Mouse (Mus musculus) neural tube, embryonic 13.5 days (tissue): ENCODE data around the gene Fam189a1. TPM values are rescaled to one million over a fixed set of nuclear protein-coding genes. Genes with fewer than 3 reads are reported as not detected.

ENCODE experiments used
- ATAC-seq: fragments of 200-750 bp; cut with Nextera tagmentation; 2 replicates; pipeline ENCODE4 v1.8.0; 2017; ENCODE audit warnings: low read depth, mild to moderate bottlenecking, moderate TSS enrichment, moderate library complexity
- H3K27ac ChIP-seq: fragments of 300-500 bp; sonication (generic); replicated peaks from 2 replicates; pipeline ENCODE4 v1.5.1; 2015; ENCODE audit warnings: moderate library complexity, mild to moderate bottlenecking, inconsistent platforms
- H3K27me3 ChIP-seq: fragments of 300-500 bp; sonication (generic); 2 replicates; pipeline ENCODE4 v1.6.1; 2015; ENCODE audit warnings: mild to moderate bottlenecking, inconsistent platforms
- H3K36me3 ChIP-seq: fragments of 300-500 bp; sonication (generic); 2 replicates; pipeline ENCODE4 v1.6.1; 2015; ENCODE audit warnings: mild to moderate bottlenecking, inconsistent platforms
- H3K4me1 ChIP-seq: fragments of 300-500 bp; sonication (generic); replicated peaks from 2 replicates; pipeline ENCODE4 v1.6.1; 2015; ENCODE audit warnings: inconsistent platforms
- H3K4me2 ChIP-seq: fragments of 300-500 bp; sonication (generic); 2 replicates; pipeline ENCODE4 v1.6.1; 2015; ENCODE audit warnings: inconsistent platforms, mild to moderate bottlenecking, moderate library complexity
- H3K4me3 ChIP-seq: fragments of 300-500 bp; sonication (generic); 2 replicates; pipeline ENCODE4 v1.5.1; 2015; ENCODE audit warnings: mild to moderate bottlenecking, inconsistent platforms
- H3K9ac ChIP-seq: fragments of 300-500 bp; sonication (generic); 2 replicates; pipeline ENCODE4 v1.6.1; 2015; ENCODE audit warnings: moderate library complexity, mild to moderate bottlenecking, inconsistent platforms
- H3K9me3 ChIP-seq: fragments of 300-500 bp; sonication (generic); 2 replicates; pipeline ENCODE4 v1.6.1; 2016; ENCODE audit warnings: inconsistent platforms
- WGBS: fragments of 180-500 bp; shearing (Covaris S2); methylation state at CpG from one replicate; pipeline ENCODE4 v1.1.7; 2015; 5-methylcytosine and 5-hydroxymethylcytosine counted together
- polyA plus RNA-seq: library from polyadenylated mRNA; unstranded; fragments of >200 nt; fragmentation: Nextera tagmentation; extraction: Ambion mirVana; gene quantifications from 2 replicates; pipeline ENCODE4 v1.2.1, GENCODE M21; 2015

Fam189a1 gene
- polyA plus RNA-seq, 1 experiment from 2014 or later = 10.8 TPM

DNA sequence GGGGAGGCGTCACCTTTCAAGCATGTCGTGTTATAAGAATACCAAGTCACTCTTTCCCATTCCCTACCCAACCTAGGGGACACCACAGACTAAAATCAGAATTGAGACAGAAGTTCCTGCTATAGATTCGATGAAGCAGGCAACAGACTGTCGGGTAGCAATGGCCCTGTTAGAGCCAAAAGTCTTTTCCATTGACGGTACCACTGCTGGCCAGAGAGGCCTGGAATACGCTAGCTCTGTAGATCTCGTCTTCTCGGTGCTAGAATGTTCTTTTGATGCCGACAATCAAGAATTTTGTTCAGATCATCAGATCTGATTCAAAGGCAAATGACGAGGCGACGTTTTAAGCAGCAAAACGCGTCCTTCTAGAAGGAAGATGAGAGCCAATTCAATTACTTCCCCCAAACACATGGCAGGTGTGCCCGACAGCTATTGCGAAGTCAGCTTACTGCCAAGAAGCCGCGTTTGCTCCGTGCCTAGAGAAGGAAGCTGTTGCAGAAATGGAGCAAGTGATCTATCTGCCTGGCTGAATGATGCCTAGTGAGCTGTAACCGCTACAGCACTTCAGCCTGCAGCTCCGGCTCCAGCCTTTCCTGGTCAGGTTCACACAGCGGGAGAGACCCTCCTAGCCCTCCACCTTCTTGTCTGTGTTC lies 171.8 kb downstream of the Fam189a1 start:
- H3K9ac ChIP-seq = no peak overlapping the region
- H3K4me2 ChIP-seq = no peak overlapping the region
- ATAC-seq = no peak
- no peak overlapping the region for H3K4me3 ChIP-seq
- no peak overlapping the region for H3K27ac ChIP-seq
- H3K4me1 ChIP-seq = 0 out of 2 replicates have a peak, but pooled peaks cover 3% of the 10 kb centered on the region
- WGBS = 88% methylated on average over 22 of the region's 22 CpGs
- H3K36me3 ChIP-seq = no peaks in the 10 kb centered on the region
- H3K9me3 ChIP-seq = no peaks in the 10 kb centered on the region
- no peaks in the 10 kb centered on the region for H3K27me3 ChIP-seq

DNA sequence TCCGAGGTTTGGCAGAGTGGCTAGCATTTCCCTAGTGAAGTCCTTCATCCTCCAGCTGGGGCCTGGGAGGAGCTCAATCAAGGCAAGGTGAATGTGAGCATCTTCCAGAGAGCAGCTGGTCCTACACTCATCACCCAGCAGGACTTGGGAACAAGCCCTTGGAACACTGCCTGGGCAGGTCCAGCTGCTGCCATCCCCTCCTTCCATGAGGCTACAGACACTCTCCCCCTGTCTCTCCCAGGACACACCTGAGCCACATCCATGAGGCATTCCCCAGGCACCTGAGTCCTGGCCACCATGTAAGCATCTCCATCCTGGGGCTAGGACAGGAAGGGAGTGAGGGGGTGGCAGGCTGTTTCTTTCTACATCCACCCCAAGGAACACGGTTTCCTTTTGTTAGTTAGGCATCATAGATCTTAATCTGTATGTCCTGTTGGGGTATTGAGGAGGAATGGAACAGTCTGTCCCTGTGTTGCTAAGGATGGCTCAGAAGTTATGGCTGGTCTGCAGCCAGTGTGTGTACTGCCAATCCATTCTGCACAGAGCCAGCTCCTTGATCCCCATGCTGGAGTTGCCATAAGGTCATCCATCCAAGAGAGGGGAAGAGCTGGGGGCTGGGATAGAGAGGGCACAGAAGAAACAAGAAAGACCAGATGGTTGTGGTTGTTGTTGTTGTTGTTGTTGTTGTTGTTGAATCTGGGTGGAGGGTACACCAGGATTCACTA lies 174.7 kb downstream of the Fam189a1 start:
- Histone ChIP-seq H3K4me2 (no peak overlapping the region), H3K9ac (no peak overlapping the region), H3K4me1 (0 out of 2 replicates have a peak, but pooled peaks cover 3% of the 10 kb centered on the region), H3K27ac (no peak overlapping the region), H3K27me3 (no peaks in the 10 kb centered on the region), H3K36me3 (no peaks in the 10 kb centered on the region), H3K4me3 (no peak overlapping the region), H3K9me3 (no peaks in the 10 kb centered on the region)
- 65% methylated on average over 2 of the region's 2 CpGs for WGBS
- ATAC-seq = no peak

DNA sequence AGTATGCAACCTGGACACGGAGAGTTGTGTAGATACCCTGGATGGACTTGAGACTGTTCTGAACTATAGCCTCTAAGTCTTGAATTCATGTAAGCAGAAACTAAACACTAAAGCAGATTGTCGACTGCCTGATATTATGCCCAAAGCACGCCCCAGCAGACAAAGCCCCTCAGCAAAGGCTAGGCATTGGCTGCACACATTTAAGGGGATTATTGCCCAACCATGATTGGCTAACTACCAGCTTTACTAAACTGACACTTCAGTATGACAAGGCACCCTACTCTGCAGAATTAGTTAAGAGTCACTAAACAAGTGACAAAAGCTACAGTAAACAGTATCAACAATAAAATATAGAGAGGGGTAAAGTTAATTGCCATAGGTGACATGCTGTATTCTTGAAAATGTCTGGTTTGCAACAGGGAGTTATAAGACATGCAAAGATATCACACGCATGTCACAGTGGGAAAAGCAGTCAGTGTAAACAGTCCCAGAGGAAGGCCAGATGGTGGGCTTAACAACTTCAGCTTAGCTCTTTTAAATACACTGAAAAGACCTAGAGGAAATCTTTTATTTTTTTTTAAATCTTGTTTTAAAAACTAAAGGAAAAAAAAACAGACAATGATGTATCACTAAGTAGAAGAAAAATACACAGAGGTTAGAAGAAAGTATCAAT lies 182.6 kb downstream of the Fam189a1 start:
- 79% methylated on average over 4 of the region's 4 CpGs for WGBS
- H3K36me3 ChIP-seq = no peaks in the 10 kb centered on the region
- no peak for ATAC-seq
- no peaks in the 10 kb centered on the region for H3K4me1 ChIP-seq
- H3K9me3 ChIP-seq = no peaks in the 10 kb centered on the region
- H3K4me3 ChIP-seq = no peak overlapping the region
- H3K27ac ChIP-seq = no peak overlapping the region
- no peaks in the 10 kb centered on the region for H3K27me3 ChIP-seq
- no peak overlapping the region for H3K9ac ChIP-seq
- no peak overlapping the region for H3K4me2 ChIP-seq

DNA sequence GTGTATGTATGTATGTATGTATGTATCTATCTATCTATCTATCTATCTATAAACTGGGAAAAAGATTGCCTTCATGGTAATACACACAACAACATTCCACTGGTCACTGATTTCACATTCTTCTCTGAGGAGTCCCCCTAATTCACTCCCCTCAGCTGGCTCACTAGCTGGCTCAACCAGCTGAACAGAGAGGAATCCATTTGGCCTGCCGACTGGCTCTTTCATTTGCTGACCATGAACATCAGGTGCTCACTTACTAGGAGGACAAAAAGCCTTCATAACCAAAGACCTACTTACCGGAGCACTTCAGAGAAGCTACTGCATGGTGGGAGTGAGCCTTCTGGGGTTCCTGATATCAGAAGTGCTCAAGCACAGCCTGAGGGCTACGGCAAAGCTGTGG lies 194.2 kb downstream of the Fam189a1 start:
- no peak for ATAC-seq
- Histone ChIP-seq H3K9me3 (no peaks in the 10 kb centered on the region), H3K27me3 (no peaks in the 10 kb centered on the region), H3K4me3 (no peak overlapping the region), H3K4me1 (no peaks in the 10 kb centered on the region; the same call in 1 of the 2 replicates), H3K27ac (no peak overlapping the region), H3K4me2 (no peak overlapping the region), H3K9ac (no peak overlapping the region), H3K36me3 (no peaks in the 10 kb centered on the region)
- WGBS = 93% methylated on average over 3 of the region's 3 CpGs

DNA sequence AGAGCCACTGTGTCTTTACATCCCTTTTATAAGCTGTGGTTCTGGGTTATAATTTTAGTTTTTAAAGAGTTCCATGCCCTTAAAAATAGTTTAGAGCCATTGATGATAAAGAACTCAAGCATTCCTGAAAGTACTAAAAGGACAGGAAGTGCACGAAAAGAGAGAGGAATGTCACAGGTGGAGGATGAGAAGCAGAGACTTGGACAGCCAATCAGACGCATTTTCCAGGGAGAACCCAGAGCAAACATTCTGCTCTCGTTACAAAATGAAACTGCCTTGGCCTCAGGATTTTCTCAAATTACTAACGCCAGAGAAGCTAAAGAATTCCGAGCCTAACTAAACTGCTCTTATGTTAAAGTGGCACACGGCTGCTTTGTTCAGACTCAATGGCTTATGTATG lies 197.3 kb downstream of the Fam189a1 start:
- WGBS = 66% methylated on average over 6 of the region's 6 CpGs
- Histone ChIP-seq H3K36me3 (no peaks in the 10 kb centered on the region), H3K4me1 (no peaks in the 10 kb centered on the region; the same call in 1 of the 2 replicates), H3K4me2 (no peak overlapping the region), H3K27ac (no peak overlapping the region), H3K4me3 (no peak overlapping the region), H3K9me3 (no peaks in the 10 kb centered on the region), H3K9ac (no peak overlapping the region), H3K27me3 (no peaks in the 10 kb centered on the region)
- no peak for ATAC-seq

DNA sequence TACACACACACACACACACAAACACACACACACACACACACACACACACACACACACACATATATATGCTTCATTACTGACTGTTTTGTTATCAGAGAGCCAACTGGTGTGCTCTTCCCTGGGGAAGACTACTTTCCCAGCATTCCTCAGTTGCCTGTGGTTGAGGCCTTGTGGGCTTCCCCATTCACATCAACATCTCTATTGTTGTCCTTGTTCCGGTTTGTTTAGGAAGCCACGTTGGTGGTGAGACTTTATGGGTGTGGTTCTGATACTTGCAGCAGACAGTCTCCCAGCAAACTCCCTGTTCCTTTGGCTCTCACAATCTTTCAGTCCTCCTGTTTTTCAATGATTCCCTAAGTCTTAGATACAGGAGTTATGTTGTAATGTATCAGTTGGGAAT lies 204.2 kb downstream of the Fam189a1 start:
- H3K27me3 ChIP-seq = no peaks in the 10 kb centered on the region
- no peak overlapping the region for H3K9ac ChIP-seq
- H3K9me3 ChIP-seq = no peaks in the 10 kb centered on the region
- ATAC-seq = no peak
- no peaks in the 10 kb centered on the region for H3K36me3 ChIP-seq
- 12% methylated on average over 2 of the region's 2 CpGs for WGBS
- H3K27ac ChIP-seq = no peak overlapping the region
- 0 out of 2 replicates have a peak, but pooled peaks cover 7% of the 10 kb centered on the region for H3K4me1 ChIP-seq
- no peak overlapping the region for H3K4me3 ChIP-seq
- H3K4me2 ChIP-seq = no peak overlapping the region

DNA sequence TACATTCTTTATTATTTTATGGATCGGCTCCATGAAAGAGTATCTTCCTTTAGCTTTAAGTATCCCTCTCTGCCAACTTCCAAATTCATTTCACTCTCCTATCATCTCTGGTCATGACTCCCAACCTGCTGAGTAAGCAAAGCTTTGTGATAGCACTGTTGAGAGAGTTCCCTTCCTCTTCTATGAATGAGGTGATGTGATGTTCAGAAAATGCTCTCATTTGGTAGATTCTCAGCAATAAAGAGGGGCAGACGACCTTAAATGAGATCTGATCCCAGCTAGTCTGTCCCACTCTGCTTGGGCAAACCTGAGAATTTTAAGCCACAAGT lies 205.6 kb downstream of the Fam189a1 start:
- ATAC-seq = no peak

DNA sequence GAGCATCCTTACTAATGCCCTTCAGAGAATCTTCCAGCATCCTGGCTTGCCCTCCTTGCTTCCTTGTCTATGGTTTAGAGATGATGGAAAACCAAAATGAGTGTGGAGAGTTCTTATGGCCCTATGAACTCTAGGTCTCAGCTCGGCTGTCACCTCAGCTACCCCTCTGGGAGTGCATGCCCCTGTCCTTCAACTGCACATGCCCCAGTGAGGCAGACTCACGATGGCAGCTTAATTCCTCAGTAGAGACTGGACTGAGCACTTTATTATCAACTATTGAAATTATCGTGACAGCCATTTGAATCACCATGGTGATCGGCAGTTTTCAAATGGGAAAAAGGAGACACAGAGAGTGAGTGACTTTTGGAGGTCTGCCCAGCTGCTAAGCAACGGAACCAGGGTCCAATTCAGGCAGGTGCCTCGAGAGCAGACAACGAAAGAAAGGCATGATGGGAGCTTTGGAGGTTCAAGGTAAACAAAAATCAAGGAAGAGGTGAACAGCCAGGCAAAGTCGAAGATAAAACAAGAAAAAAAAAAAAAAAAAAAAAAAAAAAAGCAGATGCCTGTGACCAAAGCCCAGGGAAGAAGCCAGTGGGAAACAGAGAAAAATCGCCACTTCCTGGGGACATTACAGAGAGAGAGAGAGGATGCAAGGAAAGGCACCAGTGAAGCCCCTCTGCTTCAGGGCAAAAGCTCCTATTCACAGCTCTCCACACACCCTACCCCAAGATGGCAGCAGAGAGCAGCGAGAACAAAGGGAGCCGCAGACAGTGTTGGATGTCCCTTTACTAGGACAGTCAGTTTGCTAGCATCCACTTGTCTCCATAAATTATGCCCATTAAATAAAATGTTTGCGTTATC lies 206.2 kb downstream of the Fam189a1 start:
- no peaks in the 10 kb centered on the region for H3K27me3 ChIP-seq
- no peak overlapping the region for H3K4me2 ChIP-seq
- no peaks in the 10 kb centered on the region for H3K9me3 ChIP-seq
- no peaks in the 10 kb centered on the region for H3K36me3 ChIP-seq
- H3K4me3 ChIP-seq = no peak overlapping the region
- no peak overlapping the region for H3K9ac ChIP-seq
- H3K27ac ChIP-seq = no peak overlapping the region
- 0 out of 2 replicates have a peak, but pooled peaks cover 7% of the 10 kb centered on the region for H3K4me1 ChIP-seq
- peak; percentile 76 for ATAC-seq
- 31% methylated on average over 12 of the region's 12 CpGs for WGBS

More for the DNA sequence above, 205.6 kb downstream of the Fam189a1 start:
- Histone ChIP-seq H3K4me2 (no peak overlapping the region), H3K9ac (no peak overlapping the region), H3K4me1 (0 out of 2 replicates have a peak, but pooled peaks cover 7% of the 10 kb centered on the region), H3K4me3 (no peak overlapping the region), H3K9me3 (no peaks in the 10 kb centered on the region), H3K36me3 (no peaks in the 10 kb centered on the region), H3K27me3 (no peaks in the 10 kb centered on the region), H3K27ac (no peak overlapping the region)
- WGBS = 78% methylated on average over 2 of the region's 2 CpGs

DNA sequence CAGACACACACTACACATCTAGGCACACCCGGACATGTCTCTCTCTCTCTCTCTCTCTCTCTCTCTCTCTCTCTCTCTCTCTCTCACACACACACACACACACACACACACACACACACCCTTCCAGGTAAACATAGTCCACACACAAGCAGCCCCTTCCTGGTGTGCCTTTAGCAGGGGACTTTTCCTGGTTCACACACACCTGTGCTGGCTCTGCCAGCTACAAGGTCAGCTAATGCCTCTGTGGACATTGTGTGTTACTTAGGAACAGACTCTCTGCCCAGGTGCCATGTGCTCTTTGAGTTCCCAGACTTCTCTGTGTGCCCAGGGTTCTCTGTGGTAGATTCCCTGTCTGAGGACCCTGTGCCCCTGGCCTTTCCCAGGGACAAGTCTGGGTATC lies 206.9 kb downstream of the Fam189a1 start:
- H3K4me2 ChIP-seq = no peak overlapping the region
- 0 out of 2 replicates have a peak, but pooled peaks cover 7% of the 10 kb centered on the region for H3K4me1 ChIP-seq
- no peak for ATAC-seq
- no peaks in the 10 kb centered on the region for H3K9me3 ChIP-seq
- H3K27me3 ChIP-seq = no peaks in the 10 kb centered on the region
- no peak overlapping the region for H3K27ac ChIP-seq
- 82% methylated on average over 1 of the region's 1 CpGs for whole genome bisulfite sequencing
- H3K9ac ChIP-seq = no peak overlapping the region
- no peaks in the 10 kb centered on the region for H3K36me3 ChIP-seq
- no peak overlapping the region for H3K4me3 ChIP-seq

DNA sequence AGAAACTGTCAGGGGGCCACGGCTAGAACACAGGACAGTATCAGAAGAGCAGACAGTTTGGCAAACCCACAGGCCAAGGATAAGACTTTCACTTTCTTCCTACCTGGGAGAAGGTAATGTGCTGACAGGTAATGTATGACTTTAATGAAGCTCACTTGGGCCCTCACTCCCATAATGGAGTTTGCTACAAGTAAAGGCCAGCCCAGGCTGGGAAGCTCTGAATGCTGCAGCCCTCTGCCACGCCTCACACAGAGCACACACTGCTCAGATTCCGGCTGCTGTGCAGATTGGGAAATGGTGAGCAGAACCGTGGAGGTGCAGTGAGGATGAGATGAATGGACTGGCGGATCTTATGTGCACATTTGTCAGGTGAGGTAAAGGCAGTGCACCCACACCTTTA lies 211.7 kb downstream of the Fam189a1 start:
- Histone ChIP-seq H3K9ac (no peak overlapping the region), H3K36me3 (no peaks in the 10 kb centered on the region), H3K27ac (no peak overlapping the region), H3K27me3 (no peaks in the 10 kb centered on the region), H3K9me3 (no peaks in the 10 kb centered on the region), H3K4me1 (no peaks in the 10 kb centered on the region; the same call in 1 of the 2 replicates), H3K4me2 (no peak overlapping the region), H3K4me3 (no peak overlapping the region)
- 86% methylated on average over 5 of the region's 5 CpGs for WGBS
- ATAC-seq = no peak

DNA sequence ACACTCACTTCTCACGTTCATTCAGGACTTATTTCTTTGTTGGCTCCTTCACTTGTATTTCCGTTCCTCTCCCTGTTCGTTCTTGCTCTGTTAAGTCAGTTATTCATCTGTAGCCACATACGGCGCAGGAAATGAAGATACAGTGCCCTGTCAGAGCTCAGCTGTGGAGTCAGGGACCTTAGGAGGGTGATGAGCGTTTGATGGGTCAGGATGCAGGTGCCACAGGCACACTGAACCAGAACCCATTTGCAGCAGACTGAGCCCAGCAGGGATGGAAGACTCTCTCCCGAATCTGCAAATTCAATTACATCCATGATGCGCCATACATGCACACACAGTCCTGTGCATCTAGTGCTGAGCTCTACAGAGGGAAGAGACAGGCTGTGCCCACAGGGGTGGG lies 212.2 kb downstream of the Fam189a1 start:
- Histone ChIP-seq H3K27ac (no peak overlapping the region), H3K36me3 (no peaks in the 10 kb centered on the region), H3K4me1 (no peaks in the 10 kb centered on the region; the same call in 1 of the 2 replicates), H3K27me3 (no peaks in the 10 kb centered on the region), H3K9me3 (no peaks in the 10 kb centered on the region), H3K9ac (no peak overlapping the region), H3K4me2 (no peak overlapping the region), H3K4me3 (no peak overlapping the region)
- ATAC-seq = peak; percentile 62; the same call in 1 of the 2 replicates
- 67% methylated on average over 8 of the region's 8 CpGs for WGBS
